Mouse (Mus musculus): ENCODE results near the gene Arl6ip5.
"Not testable (repeated sequence)": the region's sequence is repeated elsewhere in the genome, so short reads cannot be mapped to it uniquely, and the experiment has no call there.

The Arl6ip5 gene

GRCm38 (mm10) chr6:97222931-97223467, 12.5 kb downstream of the Arl6ip5 start:
- peak; percentile 81 for DNase-seq (ENCODE audit: low read depth, low spot score)

- DNase-seq (ENCODE audit: low read depth, low spot score): no peak
Observed at GRCm38 (mm10) chr6:97223566-97223965, 13.1 kb downstream of the Arl6ip5 start.

GRCm38 (mm10) chr6:97224505-97224904, 14.0 kb downstream of the Arl6ip5 start:
- DNase-seq (ENCODE audit: low read depth, low spot score): no peak

DNA sequence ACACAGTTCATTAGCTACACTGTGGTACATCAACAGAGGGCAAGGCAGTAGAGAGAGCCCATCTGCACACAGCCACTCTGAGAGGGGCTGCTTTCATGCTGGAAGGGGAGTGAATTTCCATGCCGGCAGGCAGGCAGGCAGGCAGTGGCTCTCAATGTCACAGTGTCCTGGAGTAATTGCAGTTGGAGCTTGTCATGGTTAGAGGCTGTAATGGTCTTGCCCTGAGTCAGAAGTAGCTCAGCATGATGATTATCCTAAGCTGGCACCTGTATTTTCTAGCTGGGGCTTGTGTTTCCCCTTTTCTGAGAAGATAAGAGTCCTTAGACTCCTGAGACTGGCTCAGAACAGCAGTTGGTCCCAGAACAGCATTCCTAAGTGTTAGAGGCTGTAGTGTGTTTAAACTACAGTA, 15.6 kb downstream of the Arl6ip5 start:
- DNase-seq (ENCODE audit: low read depth, low spot score): no peak

GRCm38 (mm10) chr6:97227067-97227847, 16.8 kb downstream of the Arl6ip5 start:
- no peak for DNase-seq (ENCODE audit: low read depth, low spot score)

- no peak for DNase-seq (ENCODE audit: low read depth, low spot score)
Observed at GRCm38 (mm10) chr6:97234911-97235668, 24.6 kb downstream of the Arl6ip5 start.

GRCm38 (mm10) chr6:97236088-97236487, 25.6 kb downstream of the Arl6ip5 start:
- DNase-seq (ENCODE audit: low read depth, low spot score): no peak

- DNase-seq (ENCODE audit: low read depth, low spot score): peak; percentile 12
Observed at GRCm38 (mm10) chr6:97239360-97239759, 28.9 kb downstream of the Arl6ip5 start.

DNA sequence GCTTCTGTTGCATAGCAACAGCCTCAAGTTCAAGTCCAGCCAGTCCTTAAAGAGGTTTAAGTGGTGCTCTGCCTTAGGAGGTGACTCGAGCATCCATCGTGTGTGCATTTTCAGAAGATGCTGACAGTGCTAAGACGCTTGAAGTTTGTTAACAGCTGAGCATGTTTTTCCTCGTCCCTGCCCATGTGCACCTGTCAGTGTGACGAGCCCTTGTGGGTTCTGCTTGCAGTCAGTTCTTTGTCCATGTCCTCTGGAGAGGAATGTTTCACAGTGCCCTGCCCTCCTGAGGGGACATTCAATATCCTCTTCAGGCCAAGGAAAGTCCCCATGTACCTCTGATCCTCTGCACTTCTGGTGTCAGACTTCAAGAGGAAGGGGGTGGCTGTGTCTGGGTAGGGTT, 29.6 kb downstream of the Arl6ip5 start:
- no peak for DNase-seq (ENCODE audit: low read depth, low spot score)

DNA sequence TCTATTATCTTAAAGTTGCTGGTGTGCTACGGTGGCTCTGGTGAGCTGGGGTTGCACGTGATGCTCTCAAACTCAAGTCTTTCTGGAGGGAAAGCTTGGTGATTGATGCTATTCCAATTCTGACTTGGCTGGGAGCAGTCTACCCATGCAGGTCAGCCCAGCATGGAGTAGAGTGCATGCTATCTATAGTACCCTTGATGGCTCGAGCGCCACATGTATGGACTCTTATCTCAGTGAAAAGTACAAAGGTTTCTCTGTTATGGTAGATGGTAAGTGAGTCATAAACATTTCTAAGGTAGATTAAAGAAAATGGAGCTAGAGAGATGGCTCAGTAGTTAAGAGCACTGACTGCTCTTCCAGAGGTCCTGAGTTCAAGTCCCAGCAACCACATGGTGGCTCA, 32.0 kb downstream of the Arl6ip5 start:
- DNase-seq (ENCODE audit: low read depth, low spot score): no peak

GRCm38 (mm10) chr6:97245200-97245599, 34.7 kb downstream of the Arl6ip5 start:
- no peak for DNase-seq (ENCODE audit: low read depth, low spot score)

- peak; percentile 77 for DNase-seq (ENCODE audit: low read depth, low spot score)
Observed at GRCm38 (mm10) chr6:97250966-97251365, 40.5 kb downstream of the Arl6ip5 start.

DNA sequence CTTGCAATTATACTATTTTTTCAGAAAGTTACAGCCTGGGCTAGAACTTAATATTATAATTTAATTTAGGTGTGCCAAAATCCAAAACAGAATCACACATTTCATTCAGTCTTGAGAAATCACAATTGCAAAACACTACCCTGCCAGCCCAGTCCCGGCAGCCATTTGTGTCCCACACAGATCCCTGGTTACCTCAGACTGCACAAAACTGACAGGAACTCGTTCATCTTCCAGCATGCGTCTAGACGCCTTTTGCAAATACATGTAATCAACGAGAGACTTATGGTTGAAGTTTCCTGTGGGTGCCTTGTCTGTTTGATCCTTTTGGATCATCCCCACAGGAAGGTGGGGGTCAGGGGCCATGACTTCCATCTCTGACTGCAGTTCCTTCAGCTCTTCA, 41.6 kb downstream of the Arl6ip5 start:
- DNase-seq (ENCODE audit: low read depth, low spot score): no peak

DNA sequence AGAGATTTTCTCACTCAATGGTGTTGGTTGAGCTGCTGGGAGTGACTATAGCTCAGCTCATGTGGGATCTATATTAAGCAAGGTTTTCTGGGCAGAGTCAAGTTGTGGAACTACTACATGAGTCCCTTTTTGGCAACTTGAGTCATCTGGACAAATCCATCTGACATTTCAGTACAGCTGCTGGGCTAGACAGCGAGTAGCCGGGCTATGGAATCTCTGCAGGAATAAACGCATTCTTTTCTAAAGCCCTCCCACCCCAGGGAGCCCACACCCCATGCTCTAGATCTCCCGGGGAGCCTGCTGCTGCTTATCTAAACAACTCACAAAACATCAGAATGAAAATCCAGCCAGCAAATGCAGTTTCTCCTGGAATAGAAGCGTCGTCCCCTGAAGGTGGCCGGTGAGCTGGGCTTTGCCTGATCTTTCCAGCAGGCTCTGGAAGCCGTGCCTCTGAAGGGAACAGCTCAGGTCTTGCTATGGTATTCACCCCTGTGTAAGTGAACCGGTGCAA, 42.3 kb downstream of the Arl6ip5 start, which contains the start of gene Lmod3:
TSS of gene Lmod3 (minus strand) at position 49 of the 511 bp plus-strand sequence.
- DNase-seq (ENCODE audit: low read depth, low spot score): no peak

GRCm38 (mm10) chr6:97258489-97258888, 48.0 kb downstream of the Arl6ip5 start:
- no peak for DNase-seq (ENCODE audit: low read depth, low spot score)

DNA sequence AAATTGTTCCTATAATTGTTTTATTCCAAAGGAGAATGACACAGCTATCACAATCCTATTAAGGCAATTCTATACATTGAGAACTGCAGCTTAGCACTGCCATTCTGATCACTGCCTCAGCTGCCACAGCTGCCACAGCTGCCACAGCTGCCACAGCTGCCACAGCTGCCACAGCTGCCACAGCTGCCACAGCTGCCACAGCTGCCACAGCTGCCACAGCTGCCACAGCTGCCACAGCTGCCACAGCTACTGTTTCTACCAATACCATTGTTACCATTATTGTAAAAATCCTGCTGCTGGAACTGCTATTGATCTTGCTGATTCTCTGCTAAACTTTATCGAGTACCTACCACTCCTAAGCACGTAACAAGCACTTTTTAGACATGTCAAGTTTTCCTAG, 49.4 kb downstream of the Arl6ip5 start:
- DNase-seq (ENCODE audit: low read depth, low spot score): not testable (repeated sequence)

- no peak for DNase-seq (ENCODE audit: low read depth, low spot score)
Observed at GRCm38 (mm10) chr6:97262229-97262628, 51.7 kb downstream of the Arl6ip5 start.

GRCm38 (mm10) chr6:97263750-97264149, 53.3 kb downstream of the Arl6ip5 start:
- peak; percentile 51 for DNase-seq (ENCODE audit: low read depth, low spot score)

DNA sequence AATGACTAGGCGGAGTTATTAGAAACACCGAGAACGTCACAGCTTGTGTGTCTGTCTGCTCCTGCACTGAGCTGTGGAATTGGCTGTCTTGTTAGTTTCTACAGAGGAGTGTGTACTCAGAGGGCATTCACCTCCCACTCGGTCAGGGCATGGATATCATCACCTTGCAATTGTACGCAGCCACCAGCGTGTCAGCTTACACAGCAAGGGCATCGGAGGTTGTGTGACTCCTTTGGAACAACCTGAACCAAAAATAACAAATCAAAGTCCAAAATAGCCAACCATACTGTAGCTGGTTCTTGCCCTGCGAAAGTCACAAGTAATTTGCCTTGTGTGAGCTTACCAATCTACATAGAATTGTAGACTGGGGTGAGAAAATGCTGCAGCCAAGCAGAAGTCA, 54.8 kb downstream of the Arl6ip5 start:
- DNase-seq (ENCODE audit: low read depth, low spot score): no peak

- no peak for DNase-seq (ENCODE audit: low read depth, low spot score)
Observed at GRCm38 (mm10) chr6:97265705-97266104, 55.2 kb downstream of the Arl6ip5 start.

- no peak for DNase-seq (ENCODE audit: low read depth, low spot score)
Observed at GRCm38 (mm10) chr6:97266661-97267060, 56.2 kb downstream of the Arl6ip5 start.

- DNase-seq (ENCODE audit: low read depth, low spot score): no peak
Observed at GRCm38 (mm10) chr6:97267132-97267531, 56.6 kb downstream of the Arl6ip5 start.
